Mouse (Mus musculus) CH12.LX (cell line): ENCODE results near the gene Afm.

ENCODE experiments used
- CHD1 ChIP-seq: IDR thresholded peaks from 2 replicates; pipeline ENCODE4 v1.6.1; 2012; ENCODE audit warnings: low read depth, low read length, improper control_type of control experiment, inconsistent platforms
- CTCF ChIP-seq, 2 experiments: IDR thresholded peaks in 1 of 2; conservative IDR thresholded peaks in 1 of 2; 2 replicates each; pipeline ENCODE4 v1.5.1; 2011 to 2012; ENCODE audit warnings: low read depth in 2 of 2, low read length in 2 of 2, improper control_type of control experiment in 1 of 2, inconsistent platforms in 1 of 2, mild to moderate bottlenecking in 1 of 2, moderate library complexity in 1 of 2
- E2F4 ChIP-seq: IDR thresholded peaks from 2 replicates; pipeline ENCODE4 v1.6.1; 2011; ENCODE audit warnings: low read depth, low read length, improper control_type of control experiment; ENCODE audit not compliant: insufficient replicate concordance
- HCFC1 ChIP-seq: IDR thresholded peaks from 2 replicates; pipeline ENCODE4 v1.6.1; 2012; ENCODE audit warnings: low read depth, mild to moderate bottlenecking, inconsistent platforms, low read length, improper control_type of control experiment
- MAX ChIP-seq: IDR thresholded peaks from 2 replicates; pipeline ENCODE4 v1.6.1; 2011; ENCODE audit warnings: low read length, improper control_type of control experiment
- MEF2A ChIP-seq: IDR thresholded peaks from 2 replicates; pipeline ENCODE4 v1.6.1; 2014; ENCODE audit warnings: low read depth, mild to moderate bottlenecking, inconsistent platforms, low read length, improper control_type of control experiment, borderline replicate concordance
- MYC ChIP-seq: IDR thresholded peaks from 2 replicates; pipeline ENCODE4 v1.6.1; 2011; ENCODE audit warnings: low read depth, mild to moderate bottlenecking, improper control_type of control experiment, low read length
- POLR2A ChIP-seq: IDR thresholded peaks from 2 replicates; pipeline ENCODE4 v1.6.1; 2011; ENCODE audit warnings: low read depth, mild to moderate bottlenecking, improper control_type of control experiment, low read length
- TCF12 ChIP-seq: IDR thresholded peaks from 2 replicates; pipeline ENCODE4 v1.6.1; 2014; ENCODE audit warnings: low read depth, mild to moderate bottlenecking, inconsistent platforms, low read length, improper control_type of control experiment
- ZMIZ1 ChIP-seq: IDR thresholded peaks from 2 replicates; pipeline ENCODE4 v1.6.1; 2012; ENCODE audit warnings: low read depth, mild to moderate bottlenecking, inconsistent platforms, low read length, improper control_type of control experiment

GRCm38 (mm10) chr5:90492440-90492839 lies 26.3 kb upstream of the Afm start:
- 0 out of 2 replicates have a peak, but pooled peaks have one; percentile 36 for TF ChIP-seq POLR2A
- TF ChIP-seq CTCF (conservative IDR thresholded peaks at IDR 0.05 in 1 of 2, IDR thresholded peaks at IDR 0.05 in 1 of 2; ENCODE audit: low read depth in 2 of 2, low read length in 2 of 2): no peak
- TF ChIP-seq CHD1: no peak
- no peak for TF ChIP-seq E2F4
- TF ChIP-seq ZMIZ1: no peak
- TF ChIP-seq HCFC1: no peak
- no peak for TF ChIP-seq MEF2A
- TF ChIP-seq MAX: peak; percentile 65; the same call in 1 of the 2 replicates
- peak; percentile 40; the same call in 1 of the 2 replicates for TF ChIP-seq TCF12
- peak; percentile 86 for TF ChIP-seq MYC
